Mouse (Mus musculus): ENCODE measurements around the gene Mocs1.
"Not testable (repeated sequence)": the region's sequence is repeated elsewhere in the genome, so short reads cannot be mapped to it uniquely, and the experiment has no call there.

The Mocs1 gene

GRCm38 (mm10) chr17:49432071-49432711, 4.0 kb downstream of the Mocs1 start:
- DNase-seq: no peak

- no peak for DNase-seq
These were observed 4.9 kb downstream of the Mocs1 start for GRCm38 (mm10) chr17:49433071-49433470.

- no peak for DNase-seq
These were observed 6.1 kb downstream of the Mocs1 start for GRCm38 (mm10) chr17:49434236-49434635.

- DNase-seq: no peak
These were observed 6.9 kb downstream of the Mocs1 start for GRCm38 (mm10) chr17:49435081-49435480.

- no peak for DNase-seq
These were observed 8.5 kb downstream of the Mocs1 start for GRCm38 (mm10) chr17:49436631-49437030.

- DNase-seq: not testable (repeated sequence)
These were observed 9.1 kb downstream of the Mocs1 start for GRCm38 (mm10) chr17:49437306-49437705.

- no peak for DNase-seq
These were observed 10.8 kb downstream of the Mocs1 start for GRCm38 (mm10) chr17:49438822-49439574.

GRCm38 (mm10) chr17:49439706-49440105, 11.5 kb downstream of the Mocs1 start:
- DNase-seq: no peak

GRCm38 (mm10) chr17:49440331-49441130, 12.4 kb downstream of the Mocs1 start:
- no peak for DNase-seq

- DNase-seq: not testable (repeated sequence)
These were observed 14.7 kb downstream of the Mocs1 start for GRCm38 (mm10) chr17:49442841-49443240.

GRCm38 (mm10) chr17:49448570-49449229, 20.5 kb downstream of the Mocs1 start:
- DNase-seq: peak in 1 of 2 experiments; percentile 2

GRCm38 (mm10) chr17:49449230-49449608, 21.1 kb downstream of the Mocs1 start:
- no peak for DNase-seq

GRCm38 (mm10) chr17:49450922-49451321, 22.8 kb downstream of the Mocs1 start:
- DNase-seq: no peak

GRCm38 (mm10) chr17:49456334-49456733, 28.2 kb downstream of the Mocs1 start:
- no peak for DNase-seq

GRCm38 (mm10) chr17:49457833-49458232, 29.7 kb downstream of the Mocs1 start:
- no peak for DNase-seq

GRCm38 (mm10) chr17:49458386-49458785, 30.2 kb downstream of the Mocs1 start:
- DNase-seq: no peak

- no peak for DNase-seq
These were observed 36.7 kb downstream of the Mocs1 start for GRCm38 (mm10) chr17:49464884-49465283.

GRCm38 (mm10) chr17:49468223-49468622, 40.1 kb downstream of the Mocs1 start:
- DNase-seq: peak; percentile 82 to 86

GRCm38 (mm10) chr17:49472626-49473025, 44.5 kb downstream of the Mocs1 start:
- DNase-seq: no peak

GRCm38 (mm10) chr17:49474051-49474450, 45.9 kb downstream of the Mocs1 start:
- DNase-seq: no peak

- DNase-seq: no peak
These were observed 47.0 kb downstream of the Mocs1 start for GRCm38 (mm10) chr17:49475174-49475573.

- no peak for DNase-seq
These were observed 49.2 kb downstream of the Mocs1 start for GRCm38 (mm10) chr17:49477370-49477769.

- no peak for DNase-seq
These were observed 53.7 kb downstream of the Mocs1 start for GRCm38 (mm10) chr17:49481876-49482275.
